Comparison of ENCODE assay signal across 27 mouse cellular contexts in genomic region chr12:47198609-47199008, GRCm38 (mm10).
DNase-seq lines count a peak whose midpoint lies in the region; ATAC-seq lines count a peak whose summit lies in the region.
"Had no signal": no experiment of that assay in that cellular context is flagged by ENCODE, and none has a peak within 500 bp of the region (broad histone marks: within the 10 kb centered on the region; RNA-seq: fewer than 3 reads in every experiment).

No protein-coding gene starts in this region.

- DNase-seq in cerebellum, adult 9-10 months: no peak
- DNase-seq in embryonic facial prominence, embryonic 11.5 days (ENCODE audit: low spot score): peak; percentile 14
- no peak for DNase-seq in embryonic facial prominence, embryonic 10.5 days (ENCODE audit: low spot score)
- DNase-seq in limb, embryonic 10.5 days (ENCODE audit: low spot score): no peak
- DNase-seq in urinary bladder, postnatal 36 days (ENCODE audit: low spot score in 2 of 2): no peak
- no peak for DNase-seq in ovary, adult 18-20 months (ENCODE audit: low spot score)
- DNase-seq: adrenal gland, adult 2 months; adrenal gland, postnatal 14 days; B cell, adult 2 months; cerebellum, adult 11-12 months; cerebellum, adult 8-10 months; forebrain, postnatal 0 days; gastrocnemius, postnatal 36 days; heart, adult 2 months; heart, postnatal 14 days; heart, postnatal 4 days had no signal

- 73% methylated on average over 6 of the region's 6 CpGs for WGBS in embryonic facial prominence, embryonic 11.5 days
- WGBS in embryonic facial prominence, embryonic 10.5 days: 73% methylated on average over 6 of the region's 6 CpGs
- WGBS in limb, embryonic 13.5 days: 53% methylated on average over 6 of the region's 6 CpGs
- WGBS in limb, embryonic 10.5 days: 75% methylated on average over 6 of the region's 6 CpGs

- no peak overlapping the region for H3K27ac ChIP-seq in embryonic facial prominence, embryonic 11.5 days (replicated peaks; ENCODE audit: low read depth, low read length)
- no peak overlapping the region for H3K27ac ChIP-seq in embryonic facial prominence, embryonic 10.5 days (replicated peaks)
- no peak overlapping the region for H3K27ac ChIP-seq in limb, embryonic 13.5 days
- no peak overlapping the region for H3K27ac ChIP-seq in limb, embryonic 10.5 days
- H3K27ac ChIP-seq: embryonic facial prominence, embryonic 12.5 days; embryonic facial prominence, embryonic 15.5 days; heart, adult 2 months; heart, embryonic 10.5 days; heart, embryonic 13.5 days; hindbrain, embryonic 14.5 days; hindbrain, postnatal 0 days had no signal

- no peak overlapping the region for H3K4me2 ChIP-seq in embryonic facial prominence, embryonic 11.5 days (ENCODE audit: low read depth, low read length)
- no peak overlapping the region for H3K4me2 ChIP-seq in limb, embryonic 13.5 days (replicated peaks)
- H3K4me2 ChIP-seq: embryonic facial prominence, embryonic 12.5 days; embryonic facial prominence, embryonic 15.5 days; heart, embryonic 13.5 days; hindbrain, embryonic 14.5 days had no signal

- H3K9ac ChIP-seq in embryonic facial prominence, embryonic 11.5 days (replicated peaks; ENCODE audit: low read length): no peak overlapping the region
- H3K9ac ChIP-seq in limb, embryonic 13.5 days: no peak overlapping the region
- H3K9ac ChIP-seq: embryonic facial prominence, embryonic 12.5 days; embryonic facial prominence, embryonic 15.5 days; forebrain, postnatal 0 days; heart, embryonic 13.5 days; hindbrain, embryonic 14.5 days had no signal

- no peaks in the 10 kb centered on the region for H3K9me3 ChIP-seq in embryonic facial prominence, embryonic 11.5 days (replicated peaks; ENCODE audit: control insufficient read depth, low read length)
- H3K9me3 ChIP-seq in embryonic facial prominence, embryonic 10.5 days: no peaks in the 10 kb centered on the region
- no peaks in the 10 kb centered on the region for H3K9me3 ChIP-seq in limb, embryonic 13.5 days
- H3K9me3 ChIP-seq in limb, embryonic 10.5 days (replicated peaks): no peaks in the 10 kb centered on the region
- H3K9me3 ChIP-seq: embryonic facial prominence, embryonic 12.5 days; embryonic facial prominence, embryonic 15.5 days; heart, embryonic 10.5 days; heart, embryonic 13.5 days had no signal

- H3K27me3 ChIP-seq in embryonic facial prominence, embryonic 11.5 days (ENCODE audit: control insufficient read depth, insufficient read depth, low read length): no peaks in the 10 kb centered on the region
- H3K27me3 ChIP-seq in embryonic facial prominence, embryonic 10.5 days (replicated peaks; ENCODE audit: low read depth, poor library complexity, severe bottlenecking): no peaks in the 10 kb centered on the region
- no peaks in the 10 kb centered on the region for H3K27me3 ChIP-seq in limb, embryonic 13.5 days
- H3K27me3 ChIP-seq in limb, embryonic 10.5 days (ENCODE audit: low read depth, poor library complexity, severe bottlenecking): no peaks in the 10 kb centered on the region
- H3K27me3 ChIP-seq: embryonic facial prominence, embryonic 12.5 days; embryonic facial prominence, embryonic 15.5 days; heart, embryonic 13.5 days had no signal

- H3K4me3 ChIP-seq in embryonic facial prominence, embryonic 11.5 days (ENCODE audit: low read depth, low read length): no peak overlapping the region
- no peak overlapping the region for H3K4me3 ChIP-seq in embryonic facial prominence, embryonic 10.5 days
- H3K4me3 ChIP-seq in limb, embryonic 13.5 days: no peak overlapping the region
- H3K4me3 ChIP-seq in limb, embryonic 10.5 days: no peak overlapping the region
- H3K4me3 ChIP-seq: embryonic facial prominence, embryonic 12.5 days; embryonic facial prominence, embryonic 15.5 days; heart, adult 2 months; heart, embryonic 10.5 days; heart, embryonic 13.5 days had no signal

- no peaks in the 10 kb centered on the region for H3K4me1 ChIP-seq in embryonic facial prominence, embryonic 11.5 days (ENCODE audit: control insufficient read depth, insufficient read depth, low read length)
- 0 out of 2 replicates have a peak, but pooled peaks cover 8% of the 10 kb centered on the region for H3K4me1 ChIP-seq in embryonic facial prominence, embryonic 10.5 days
- no peaks in the 10 kb centered on the region for H3K4me1 ChIP-seq in limb, embryonic 13.5 days
- no peaks in the 10 kb centered on the region for H3K4me1 ChIP-seq in limb, embryonic 10.5 days
- H3K4me1 ChIP-seq: embryonic facial prominence, embryonic 12.5 days; embryonic facial prominence, embryonic 15.5 days had no signal

- no peaks in the 10 kb centered on the region for H3K36me3 ChIP-seq in embryonic facial prominence, embryonic 11.5 days (replicated peaks; ENCODE audit: control insufficient read depth, insufficient read depth, low read depth, low read length)
- no peaks in the 10 kb centered on the region for H3K36me3 ChIP-seq in embryonic facial prominence, embryonic 10.5 days (replicated peaks)
- no peaks in the 10 kb centered on the region for H3K36me3 ChIP-seq in limb, embryonic 13.5 days
- no peaks in the 10 kb centered on the region for H3K36me3 ChIP-seq in limb, embryonic 10.5 days
- H3K36me3 ChIP-seq: embryonic facial prominence, embryonic 12.5 days; embryonic facial prominence, embryonic 15.5 days; heart, embryonic 10.5 days; heart, embryonic 13.5 days had no signal

- 0 out of 2 replicates have a peak, but pooled peaks have one; percentile 56 for ATAC-seq in cerebellum, adult (ENCODE audit: insufficient number of reproducible peaks, low FRiP score, low TSS enrichment)
- ATAC-seq in embryonic facial prominence, embryonic 11.5 days (replicated peaks; ENCODE audit: insufficient number of reproducible peaks, low FRiP score, low TSS enrichment, low read depth): no peak
- 0 out of 2 replicates have a peak, but pooled peaks have one; percentile 15 for ATAC-seq in limb, embryonic 13.5 days (ENCODE audit: low FRiP score, low read depth)
- ATAC-seq: forebrain, embryonic 14.5 days; forebrain, postnatal 0 days; hindbrain, postnatal 0 days; inflammation-experienced regulatory T-cells, adult 6 months; intestine, embryonic 16.5 days had no signal
